Mouse (Mus musculus): ENCODE measurements around the gene Rgl1.

Rgl1 gene

GRCm38 (mm10) chr1:152506175-152506574, 260.0 kb downstream of the Rgl1 start:
- no peak for DNase-seq (ENCODE audit: low spot score)

- no peak for DNase-seq (ENCODE audit: low spot score)
Measured at GRCm38 (mm10) chr1:152499802-152500201, 266.3 kb downstream of the Rgl1 start.

GRCm38 (mm10) chr1:152497581-152497980, 268.6 kb downstream of the Rgl1 start:
- no peak for DNase-seq (ENCODE audit: low spot score)

GRCm38 (mm10) chr1:152496831-152497230, 269.3 kb downstream of the Rgl1 start:
- DNase-seq (ENCODE audit: low spot score), result no peak

GRCm38 (mm10) chr1:152492258-152492657, 273.9 kb downstream of the Rgl1 start:
- DNase-seq (ENCODE audit: low spot score), result no peak

GRCm38 (mm10) chr1:152490842-152491241, 275.3 kb downstream of the Rgl1 start:
- no peak for DNase-seq (ENCODE audit: low spot score)

- DNase-seq (ENCODE audit: low spot score), result no peak
Measured at GRCm38 (mm10) chr1:152476126-152476525, 290.0 kb downstream of the Rgl1 start.

- DNase-seq (ENCODE audit: low spot score), result no peak
Measured at GRCm38 (mm10) chr1:152468443-152468842, 297.7 kb downstream of the Rgl1 start.
